8 mouse cellular contexts compared by ENCODE assay signal in the genomic region with DNA sequence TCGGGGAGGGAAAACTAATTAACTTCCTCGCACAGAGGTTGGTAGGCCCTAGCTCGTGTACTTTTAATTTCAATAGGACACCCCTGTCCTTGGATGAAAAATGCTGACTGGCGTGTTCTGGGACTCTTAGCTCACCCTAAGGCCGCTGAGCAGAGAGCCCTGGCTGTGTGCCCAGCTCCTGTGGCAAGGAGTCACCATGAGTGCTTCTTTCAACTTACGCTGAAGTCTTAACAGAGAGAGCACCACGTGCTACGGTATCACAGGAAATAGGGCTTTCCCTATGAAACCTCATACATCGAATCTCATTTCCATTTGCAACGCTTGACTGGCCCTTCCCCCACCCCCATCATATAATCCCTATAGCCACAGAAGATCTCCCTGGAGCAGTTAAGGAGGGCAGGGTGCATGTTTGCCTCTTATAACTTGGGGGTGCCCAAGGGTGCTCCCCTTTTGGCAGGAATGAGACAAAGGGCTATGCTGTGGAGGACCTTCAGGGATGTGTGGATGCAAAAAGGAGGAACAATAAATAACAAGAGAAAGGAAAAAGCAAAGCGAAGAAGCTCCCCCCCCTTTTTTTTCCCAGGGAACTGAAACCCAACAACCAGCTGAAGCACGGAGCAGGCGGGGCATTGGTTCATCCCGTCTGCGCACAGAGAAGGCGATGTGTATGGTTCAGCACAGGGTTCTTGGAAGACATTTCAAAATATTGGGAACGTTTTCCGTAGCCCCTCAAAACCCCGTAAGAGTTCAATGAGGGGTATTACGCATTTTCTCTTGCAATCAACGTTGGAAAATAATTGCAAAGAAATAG. TPM values are rescaled to one million over a fixed set of nuclear protein-coding genes. Genes with fewer than 3 reads are reported as not detected.
DNase-seq lines count a peak whose midpoint lies in the region; ATAC-seq and TF ChIP-seq lines count a peak whose summit lies in the region.

No protein-coding gene starts in this region.

- TF ChIP-seq CTCF in lung, postnatal 0 days (IDR thresholded peaks at IDR 0.05): no peak

- ATAC-seq in neural tube, embryonic 11.5 days (ENCODE audit: insufficient read depth, low FRiP score, low TSS enrichment): peak; percentile 62
- peak; percentile 83 for ATAC-seq in hindbrain, embryonic 16.5 days
- ATAC-seq in lung, postnatal 0 days: peak; percentile 95
- no peak for ATAC-seq in CD4-positive, CD25-positive, alpha-beta regulatory T cell, adult 4 months

- WGBS in neural tube, embryonic 11.5 days: 83% methylated on average over 21 of the region's 21 CpGs
- 49% methylated on average over 21 of the region's 21 CpGs for WGBS in hindbrain, embryonic 16.5 days
- WGBS in lung, postnatal 0 days: 54% methylated on average over 21 of the region's 21 CpGs

- H3K4me3 ChIP-seq in neural tube, embryonic 11.5 days (ENCODE audit: low read depth, low read length): no peak overlapping the region
- H3K4me3 ChIP-seq in hindbrain, embryonic 16.5 days (ENCODE audit: low read length): no peak overlapping the region
- no peak overlapping the region for H3K4me3 ChIP-seq in lung, postnatal 0 days (ENCODE audit: low read depth, low read length)

- no peaks in the 10 kb centered on the region for H3K4me1 ChIP-seq in neural tube, embryonic 11.5 days (ENCODE audit: control insufficient read depth, insufficient read depth, low read length)
- H3K4me1 ChIP-seq in hindbrain, embryonic 16.5 days (ENCODE audit: control insufficient read depth, insufficient read depth, low read depth, low read length): peaks cover 15% of the 10 kb centered on the region
- H3K4me1 ChIP-seq in lung, postnatal 0 days (ENCODE audit: insufficient read depth, low read depth, low read length): no peaks in the 10 kb centered on the region

- H3K27me3 ChIP-seq in neural tube, embryonic 11.5 days (ENCODE audit: control insufficient read depth, insufficient read depth, low read length): no peaks in the 10 kb centered on the region
- H3K27me3 ChIP-seq in hindbrain, embryonic 16.5 days (replicated peaks; ENCODE audit: control insufficient read depth, insufficient read depth, low read length): no peaks in the 10 kb centered on the region
- H3K27me3 ChIP-seq in lung, postnatal 0 days (replicated peaks; ENCODE audit: insufficient read depth, low read length): no peaks in the 10 kb centered on the region

- H3K27ac ChIP-seq in neural tube, embryonic 11.5 days (ENCODE audit: low read depth, low read length): peak overlapping the region; percentile 8; the same call in 1 of the 2 replicates
- peak overlapping the region; percentile 64 for H3K27ac ChIP-seq in hindbrain, embryonic 16.5 days (ENCODE audit: low read depth, low read length)
- no peak overlapping the region for H3K27ac ChIP-seq in lung, postnatal 0 days (ENCODE audit: low read length)

- no peak overlapping the region for H3K9ac ChIP-seq in neural tube, embryonic 11.5 days (ENCODE audit: low read length)
- no peak overlapping the region for H3K9ac ChIP-seq in hindbrain, embryonic 16.5 days (ENCODE audit: low read depth, low read length)
- no peak overlapping the region for H3K9ac ChIP-seq in lung, postnatal 0 days (replicated peaks; ENCODE audit: low read depth)

- no peaks in the 10 kb centered on the region for H3K9me3 ChIP-seq in neural tube, embryonic 11.5 days (ENCODE audit: control insufficient read depth, low read length)
- H3K9me3 ChIP-seq in hindbrain, embryonic 16.5 days (ENCODE audit: control insufficient read depth, low read length): no peaks in the 10 kb centered on the region
- H3K9me3 ChIP-seq in lung, postnatal 0 days (ENCODE audit: low read length): no peaks in the 10 kb centered on the region

- H3K36me3 ChIP-seq in neural tube, embryonic 11.5 days (ENCODE audit: control insufficient read depth, insufficient read depth, low read length): no peaks in the 10 kb centered on the region
- no peaks in the 10 kb centered on the region for H3K36me3 ChIP-seq in hindbrain, embryonic 16.5 days (ENCODE audit: control insufficient read depth, insufficient read depth, low read length)
- H3K36me3 ChIP-seq in lung, postnatal 0 days (ENCODE audit: insufficient read depth, low read length): no peaks in the 10 kb centered on the region

- intact Hi-C loops in gastrocnemius, postnatal 14 days (cut with DNase I; ENCODE audit: low total_unique reads): no loop called here

- no peak for TF ChIP-seq EP300 in lung, postnatal 0 days (IDR thresholded peaks at IDR 0.05)

- no peak overlapping the region for H3K4me2 ChIP-seq in neural tube, embryonic 11.5 days (ENCODE audit: low read depth)
- peak overlapping the region; percentile 43 for H3K4me2 ChIP-seq in hindbrain, embryonic 16.5 days (ENCODE audit: low read length)
- 0 out of 2 replicates have a peak overlapping the region, but pooled peaks have one; percentile 2 for H3K4me2 ChIP-seq in lung, postnatal 0 days (replicated peaks; ENCODE audit: low read depth, low read length)

- peak; percentile 23 for DNase-seq in neural tube, embryonic 11.5 days (ENCODE audit: low spot score)
- no peak for DNase-seq in neural tube, embryonic 10.5 days (ENCODE audit: extremely low spot score, low spot score)
- DNase-seq in adrenal gland, postnatal 4 days (ENCODE audit: low spot score in 2 of 2): peak; percentile 19 to 39
- peak; percentile 68 for DNase-seq in gastrocnemius, postnatal 14 days
- DNase-seq in lung, postnatal 0 days (ENCODE audit: low spot score): peak; percentile 90
- DNase-seq in ovary, postnatal 36 days (ENCODE audit: low spot score): peak; percentile 79

RNA-seq across cellular contexts. Expression of a gene that starts 39.0 kb away (rescaled TPM):
- not detected in 2 replicates for polyA plus RNA-seq in neural tube, embryonic 11.5 days (2014; fragmentation: Nextera tagmentation; extraction: Ambion mirVana)
- total RNA-seq in adrenal gland, postnatal 4 days (2021): not detected
- total RNA-seq in gastrocnemius, postnatal 14 days (2021): not detected
- polyA plus RNA-seq in hindbrain, embryonic 16.5 days (2015; fragmentation: Nextera tagmentation; extraction: Ambion mirVana): not detected in 2 replicates
- polyA plus RNA-seq in lung, postnatal 0 days (2015; fragmentation: Nextera tagmentation; extraction: Ambion mirVana): not detected in 2 replicates
- polyA plus RNA-seq in CD4-positive, CD25-positive, alpha-beta regulatory T cell, adult 4 months (2017; shearing (Covaris generic)): not detected
